Mouse (Mus musculus): Measurements from ENCODE around the gene Atf6b. TPM values are rescaled to one million over a fixed set of nuclear protein-coding genes. Genes with fewer than 3 reads are reported as not detected.
A peak's percentile ranks its signal among the peaks of the same experiment; 100 is the strongest.

Atf6b gene
- total RNA-seq, 1 experiment, result 55.7 TPM

DNA sequence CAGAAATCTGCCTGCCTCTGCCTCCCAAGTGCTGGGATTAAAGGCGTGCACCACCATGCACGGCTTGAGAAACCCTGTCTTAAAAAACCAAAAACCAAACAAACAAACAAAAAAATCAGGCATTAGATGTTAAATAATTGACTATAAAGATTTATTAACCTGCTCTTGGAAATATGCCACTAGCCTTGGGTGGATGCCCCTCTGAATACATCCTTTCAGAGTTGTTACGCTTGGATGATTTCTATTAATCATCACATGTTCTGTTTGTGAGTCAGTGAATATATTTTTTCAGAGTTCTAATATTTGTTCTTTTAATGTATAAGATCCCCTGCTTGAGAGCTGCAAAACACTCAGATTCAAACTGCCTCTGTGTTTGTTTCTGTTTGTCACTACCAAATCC is 22.0 kb upstream of the Atf6b start:
- H3K9ac ChIP-seq (ENCODE audit: insufficient read depth, low read depth, low read length, poor library complexity, severe bottlenecking), result no peak overlapping the region
- H3K9me3 ChIP-seq (ENCODE audit: control insufficient read depth, insufficient read depth, low read depth, low read length), result no peaks in the 10 kb centered on the region
- H3K27ac ChIP-seq (ENCODE audit: insufficient read depth, low read depth, low read length, poor library complexity, severe bottlenecking), result no peak overlapping the region
- peaks cover 6% of the 10 kb centered on the region; the same call in 1 of the 2 replicates for H3K36me3 ChIP-seq (ENCODE audit: control insufficient read depth, insufficient read depth, low read length, poor library complexity, severe bottlenecking)
- in situ Hi-C loops (cut with MboI; ENCODE audit: low sequenced_read_pairs in 2 of 2, unreplicated experiment in 2 of 2), result no loop called here
- TF ChIP-seq MAFK (IDR thresholded peaks at IDR 0.05; ENCODE audit: insufficient read depth, low read depth, low read length), result no peak
- TF ChIP-seq ZNF384 (IDR thresholded peaks at IDR 0.05; ENCODE audit: low read depth, low read length), result no peak
- no peak for TF ChIP-seq CHD2 (IDR thresholded peaks at IDR 0.05; ENCODE audit: low read depth, low read length)
- TF ChIP-seq HCFC1 (IDR thresholded peaks at IDR 0.05; ENCODE audit: borderline replicate concordance, insufficient read depth, low read length), result no peak
- no peak for TF ChIP-seq ZC3H11A (IDR thresholded peaks at IDR 0.05; ENCODE audit: borderline replicate concordance, low read depth, low read length)
- H3K4me3 ChIP-seq (ENCODE audit: insufficient read depth in 1 of 2, low read depth in 1 of 2, low read length in 2 of 2, poor library complexity in 1 of 2, severe bottlenecking in 1 of 2), result no peak overlapping the region
- DNase-seq (ENCODE audit: low read depth, low spot score), result no peak
- H3K4me1 ChIP-seq (ENCODE audit: control insufficient read depth in 2 of 2, insufficient read depth in 2 of 2, low read length in 2 of 2, poor library complexity in 1 of 2), result peaks cover 6 to 16% of the 10 kb centered on the region in 2 experiments; a peak in 3 of 4 replicates

DNA sequence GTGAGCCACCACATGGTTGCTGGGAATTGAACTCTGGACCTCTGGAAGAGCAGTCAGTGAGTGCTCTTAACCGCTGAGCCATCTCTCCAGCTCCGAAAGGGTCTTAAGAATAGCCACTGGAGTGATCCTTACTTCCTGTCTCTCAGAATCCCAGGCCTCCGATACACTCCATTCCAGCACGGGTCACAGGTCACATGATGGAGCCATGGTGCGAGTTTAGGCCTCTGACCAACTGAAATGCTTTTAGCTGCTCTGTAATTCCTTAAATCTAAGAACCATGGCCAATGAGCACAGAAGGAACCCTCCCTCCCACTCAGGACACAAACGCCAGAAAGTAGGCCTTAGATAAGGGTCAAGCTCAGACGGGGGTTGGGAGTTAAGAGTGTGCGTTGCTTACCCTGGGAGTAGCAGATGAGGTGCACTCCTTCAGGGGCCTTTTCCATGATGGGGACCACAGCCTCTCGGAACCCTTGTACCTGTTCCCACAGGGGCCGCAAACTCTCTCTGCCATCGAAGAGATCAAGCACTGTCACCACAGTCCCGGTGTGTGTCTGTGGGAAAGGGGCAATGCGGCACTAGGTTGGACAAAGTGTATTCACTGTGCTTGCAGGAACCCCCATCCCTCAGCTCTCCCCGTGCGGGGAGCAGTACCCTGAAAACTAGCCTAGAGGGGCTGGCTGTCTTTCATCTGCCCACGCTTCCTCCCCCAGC is 20.7 kb upstream of the Atf6b start:
- Histone ChIP-seq H3K4me3 (ENCODE audit: insufficient read depth in 1 of 2, low read depth in 1 of 2, low read length in 2 of 2, poor library complexity in 1 of 2, severe bottlenecking in 1 of 2) (peak overlapping the region; percentile 67 to 80), H3K4me1 (ENCODE audit: control insufficient read depth in 2 of 2, insufficient read depth in 2 of 2, low read length in 2 of 2, poor library complexity in 1 of 2) (peaks cover 6 to 26% of the 10 kb centered on the region in 2 experiments; a peak in 3 of 4 replicates), H3K9ac (ENCODE audit: insufficient read depth, low read depth, low read length, poor library complexity, severe bottlenecking) (peak overlapping the region; percentile 69), H3K9me3 (ENCODE audit: control insufficient read depth, insufficient read depth, low read depth, low read length) (no peaks in the 10 kb centered on the region), H3K36me3 (ENCODE audit: control insufficient read depth, insufficient read depth, low read length, poor library complexity, severe bottlenecking) (peaks cover 6% of the 10 kb centered on the region; the same call in 1 of the 2 replicates), H3K27ac (ENCODE audit: insufficient read depth, low read depth, low read length, poor library complexity, severe bottlenecking) (no peak overlapping the region)
- TF ChIP-seq MAFK (IDR thresholded peaks at IDR 0.05; ENCODE audit: insufficient read depth, low read depth, low read length) (no peak), HCFC1 (IDR thresholded peaks at IDR 0.05; ENCODE audit: borderline replicate concordance, insufficient read depth, low read length) (no peak), ZC3H11A (IDR thresholded peaks at IDR 0.05; ENCODE audit: borderline replicate concordance, low read depth, low read length) (no peak)
- in situ Hi-C loops (cut with MboI; ENCODE audit: low sequenced_read_pairs in 2 of 2, unreplicated experiment in 2 of 2), result no loop called here
- DNase-seq (ENCODE audit: low read depth, low spot score), result no peak

- peak overlapping the region; percentile 33 for H3K27ac ChIP-seq (ENCODE audit: insufficient read depth, low read depth, low read length, poor library complexity, severe bottlenecking)
- H3K36me3 ChIP-seq (ENCODE audit: control insufficient read depth, insufficient read depth, low read length, poor library complexity, severe bottlenecking), result peaks cover 6% of the 10 kb centered on the region; the same call in 1 of the 2 replicates
- H3K9me3 ChIP-seq (ENCODE audit: control insufficient read depth, insufficient read depth, low read depth, low read length), result no peaks in the 10 kb centered on the region
- H3K4me3 ChIP-seq (ENCODE audit: insufficient read depth in 1 of 2, low read depth in 1 of 2, low read length in 2 of 2, poor library complexity in 1 of 2, severe bottlenecking in 1 of 2), result peak overlapping the region; percentile 67 to 80
- H3K9ac ChIP-seq (ENCODE audit: insufficient read depth, low read depth, low read length, poor library complexity, severe bottlenecking), result peak overlapping the region; percentile 69
- in situ Hi-C loops (cut with MboI; ENCODE audit: low sequenced_read_pairs in 2 of 2, unreplicated experiment in 2 of 2), result no loop called here
- no peak for TF ChIP-seq MAFK (IDR thresholded peaks at IDR 0.05; ENCODE audit: insufficient read depth, low read depth, low read length)
- no peak for TF ChIP-seq CHD2 (IDR thresholded peaks at IDR 0.05; ENCODE audit: low read depth, low read length)
- TF ChIP-seq HCFC1 (IDR thresholded peaks at IDR 0.05; ENCODE audit: borderline replicate concordance, insufficient read depth, low read length), result no peak
- TF ChIP-seq ZC3H11A (IDR thresholded peaks at IDR 0.05; ENCODE audit: borderline replicate concordance, low read depth, low read length), result no peak
- TF ChIP-seq ZNF384 (IDR thresholded peaks at IDR 0.05; ENCODE audit: low read depth, low read length), result no peak
- no peak for DNase-seq (ENCODE audit: low read depth, low spot score)
- H3K4me1 ChIP-seq (ENCODE audit: control insufficient read depth in 2 of 2, insufficient read depth in 2 of 2, low read length in 2 of 2, poor library complexity in 1 of 2), result peaks cover 6 to 31% of the 10 kb centered on the region in 2 experiments; a peak in 3 of 4 replicates
Measured at GRCm38 (mm10) chr17:34626773-34627092, 20.2 kb upstream of the Atf6b start.

GRCm38 (mm10) chr17:34627093-34627942 is 19.6 kb upstream of the Atf6b start:
- peak overlapping the region; percentile 76 for H3K9ac ChIP-seq (ENCODE audit: insufficient read depth, low read depth, low read length, poor library complexity, severe bottlenecking)
- peaks cover 4% of the 10 kb centered on the region; the same call in 1 of the 2 replicates for H3K36me3 ChIP-seq (ENCODE audit: control insufficient read depth, insufficient read depth, low read length, poor library complexity, severe bottlenecking)
- H3K27ac ChIP-seq (ENCODE audit: insufficient read depth, low read depth, low read length, poor library complexity, severe bottlenecking), result peak overlapping the region; percentile 33
- peaks cover 6 to 31% of the 10 kb centered on the region in 2 experiments; a peak in 3 of 4 replicates for H3K4me1 ChIP-seq (ENCODE audit: control insufficient read depth in 2 of 2, insufficient read depth in 2 of 2, low read length in 2 of 2, poor library complexity in 1 of 2)
- H3K4me3 ChIP-seq (ENCODE audit: insufficient read depth in 1 of 2, low read depth in 1 of 2, low read length in 2 of 2, poor library complexity in 1 of 2, severe bottlenecking in 1 of 2), result peak overlapping the region; percentile 67 to 80
- no peak; the same call in 1 of the 2 replicates for TF ChIP-seq HCFC1 (IDR thresholded peaks at IDR 0.05; ENCODE audit: borderline replicate concordance, insufficient read depth, low read length)
- TF ChIP-seq MAFK (IDR thresholded peaks at IDR 0.05; ENCODE audit: insufficient read depth, low read depth, low read length), result no peak
- TF ChIP-seq CHD2 (IDR thresholded peaks at IDR 0.05; ENCODE audit: low read depth, low read length), result no peak
- TF ChIP-seq ZC3H11A (IDR thresholded peaks at IDR 0.05; ENCODE audit: borderline replicate concordance, low read depth, low read length), result no peak
- no peak for TF ChIP-seq ZNF384 (IDR thresholded peaks at IDR 0.05; ENCODE audit: low read depth, low read length)
- no peaks in the 10 kb centered on the region for H3K9me3 ChIP-seq (ENCODE audit: control insufficient read depth, insufficient read depth, low read depth, low read length)
- in situ Hi-C loops (cut with MboI; ENCODE audit: low sequenced_read_pairs in 2 of 2, unreplicated experiment in 2 of 2), result no loop called here
- DNase-seq (ENCODE audit: low read depth, low spot score), result no peak

All from ES-E14 (cell line).